Mouse (Mus musculus): ENCODE measurements around the gene Pdcd11. TPM values are rescaled to one million over a fixed set of nuclear protein-coding genes. Genes with fewer than 3 reads are reported as not detected.
A peak's percentile ranks its signal among the peaks of the same experiment; 100 is the strongest.

Gene Pdcd11
- polyA plus RNA-seq, 1 experiment from 2014 or later = 9.7 TPM

- peak; percentile 89 for DNase-seq (ENCODE audit: low spot score, missing footprints)
- no peaks in the 10 kb centered on the region for H3K4me1 ChIP-seq (ENCODE audit: control insufficient read depth, insufficient read depth, low read length)
- peak overlapping the region; percentile 25 for H3K4me3 ChIP-seq (ENCODE audit: low read depth, low read length)
- H3K9ac ChIP-seq (ENCODE audit: low read length) = peak overlapping the region; percentile 47
- H3K27ac ChIP-seq (ENCODE audit: low read depth, low read length) = no peak overlapping the region
- no peak for ATAC-seq (ENCODE audit: low FRiP score)
- peaks cover 6% of the 10 kb centered on the region; the same call in 1 of the 2 replicates for H3K27me3 ChIP-seq (ENCODE audit: control insufficient read depth, insufficient read depth, low read length)
- H3K36me3 ChIP-seq (ENCODE audit: control insufficient read depth, insufficient read depth, low read length) = no peaks in the 10 kb centered on the region
- H3K9me3 ChIP-seq (ENCODE audit: control insufficient read depth, low read length) = no peaks in the 10 kb centered on the region
- WGBS = 21% methylated on average over 32 of the region's 32 CpGs
- H3K4me2 ChIP-seq = peak overlapping the region; percentile 49
Observed at GRCm38 (mm10) chr19:47151332-47152061, 60.9 kb downstream of the Pdcd11 start.

DNA sequence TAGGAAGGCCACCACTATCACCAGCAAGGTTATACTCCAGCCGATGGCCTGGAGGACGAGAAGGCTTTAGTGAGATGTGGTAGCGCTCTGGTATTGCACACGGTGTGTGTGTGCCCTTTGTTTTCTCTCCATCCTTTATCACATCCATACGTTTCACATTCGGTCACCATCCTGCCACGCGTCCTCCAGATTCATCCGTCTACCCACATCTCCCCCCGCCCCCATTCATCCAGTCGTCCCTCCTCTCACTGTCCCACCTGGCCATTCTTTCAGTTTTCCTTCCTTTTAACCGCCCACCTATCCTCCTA is 61.4 kb downstream of the Pdcd11 start:
- no peaks in the 10 kb centered on the region for H3K36me3 ChIP-seq (ENCODE audit: control insufficient read depth, insufficient read depth, low read length)
- peak overlapping the region; percentile 49 for H3K4me2 ChIP-seq
- no peak for ATAC-seq (ENCODE audit: low FRiP score)
- peak overlapping the region; percentile 47; the same call in 1 of the 2 replicates for H3K9ac ChIP-seq (ENCODE audit: low read length)
- H3K4me1 ChIP-seq (ENCODE audit: control insufficient read depth, insufficient read depth, low read length) = no peaks in the 10 kb centered on the region
- H3K9me3 ChIP-seq (ENCODE audit: control insufficient read depth, low read length) = no peaks in the 10 kb centered on the region
- no peak for DNase-seq (ENCODE audit: low spot score, missing footprints)
- H3K4me3 ChIP-seq (ENCODE audit: low read depth, low read length) = no peak overlapping the region; the same call in 1 of the 2 replicates
- H3K27me3 ChIP-seq (ENCODE audit: control insufficient read depth, insufficient read depth, low read length) = peaks cover 6% of the 10 kb centered on the region; the same call in 1 of the 2 replicates
- no peak overlapping the region for H3K27ac ChIP-seq (ENCODE audit: low read depth, low read length)
- 70% methylated on average over 12 of the region's 12 CpGs for WGBS

DNA sequence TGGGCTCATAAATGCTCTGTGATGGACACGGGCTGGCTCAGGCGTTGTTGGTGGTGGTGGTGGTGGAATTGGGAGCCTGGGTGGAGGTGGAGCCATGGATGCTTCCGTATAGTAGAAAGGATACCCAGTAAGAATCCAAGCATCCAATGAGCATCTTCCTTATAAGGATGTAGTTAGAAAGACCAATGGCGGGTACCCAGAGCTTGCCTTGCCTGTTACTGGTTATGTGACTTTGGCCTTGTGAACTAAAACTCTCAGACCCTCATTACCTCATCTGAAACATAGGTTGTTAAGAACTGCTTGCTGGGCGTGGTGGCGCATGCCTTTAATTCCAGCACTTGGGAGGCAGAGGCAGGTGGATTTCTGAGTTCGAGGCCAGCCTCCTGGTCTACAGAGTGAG is 63.2 kb downstream of the Pdcd11 start:
- ATAC-seq (ENCODE audit: low FRiP score) = no peak
- H3K27me3 ChIP-seq (ENCODE audit: control insufficient read depth, insufficient read depth, low read length) = peaks cover 6% of the 10 kb centered on the region; the same call in 1 of the 2 replicates
- no peak overlapping the region for H3K4me2 ChIP-seq
- H3K4me3 ChIP-seq (ENCODE audit: low read depth, low read length) = no peak overlapping the region
- no peak overlapping the region for H3K27ac ChIP-seq (ENCODE audit: low read depth, low read length)
- DNase-seq (ENCODE audit: low spot score, missing footprints) = no peak
- no peaks in the 10 kb centered on the region for H3K9me3 ChIP-seq (ENCODE audit: control insufficient read depth, low read length)
- 87% methylated on average over 7 of the region's 7 CpGs for WGBS
- no peaks in the 10 kb centered on the region for H3K36me3 ChIP-seq (ENCODE audit: control insufficient read depth, insufficient read depth, low read length)
- no peaks in the 10 kb centered on the region for H3K4me1 ChIP-seq (ENCODE audit: control insufficient read depth, insufficient read depth, low read length)
- no peak overlapping the region for H3K9ac ChIP-seq (ENCODE audit: low read length)

DNA sequence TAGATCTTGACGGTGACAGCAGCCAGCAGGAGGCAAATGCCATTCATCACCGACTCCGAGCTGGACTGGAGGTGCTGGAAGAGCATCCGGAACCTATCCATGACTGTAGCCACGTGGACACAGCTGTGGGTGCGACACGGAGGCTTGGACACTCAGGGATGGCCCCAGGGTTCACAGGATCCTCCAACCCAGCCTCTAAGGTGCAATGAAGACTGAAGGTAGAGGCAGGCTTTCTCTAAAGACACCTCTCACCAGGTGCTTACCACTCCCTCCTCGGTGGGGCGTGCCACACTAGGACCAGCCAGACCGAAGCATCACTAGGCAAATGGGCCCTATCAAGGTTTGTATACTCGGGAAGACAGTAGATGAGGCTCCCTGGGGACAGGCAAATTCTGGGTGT is 67.1 kb downstream of the Pdcd11 start, which contains the start of gene Calhm3:
Calhm3 (minus strand) TSS at position 101 of the 400 bp plus-strand sequence.
- no peak within 1 kb of the TSS for H3K27ac ChIP-seq (ENCODE audit: low read depth, low read length)
- no peaks in the 10 kb centered on the region for H3K9me3 ChIP-seq (ENCODE audit: control insufficient read depth, low read length)
- no peak for ATAC-seq (ENCODE audit: low FRiP score)
- 86% methylated on average over 11 of the region's 11 CpGs for WGBS
- DNase-seq (ENCODE audit: low spot score, missing footprints) = no peak
- no peaks in the 10 kb centered on the region for H3K4me1 ChIP-seq (ENCODE audit: control insufficient read depth, insufficient read depth, low read length)
- no peaks in the 10 kb centered on the region for H3K36me3 ChIP-seq (ENCODE audit: control insufficient read depth, insufficient read depth, low read length)
- H3K9ac ChIP-seq (ENCODE audit: low read length) = no peak within 1 kb of the TSS
- H3K4me3 ChIP-seq (ENCODE audit: low read depth, low read length) = no peak within 1 kb of the TSS
- no peaks in the 10 kb centered on the region for H3K27me3 ChIP-seq (ENCODE audit: control insufficient read depth, insufficient read depth, low read length)
- no peak within 1 kb of the TSS for H3K4me2 ChIP-seq

GRCm38 (mm10) chr19:47161669-47162068 is 71.1 kb downstream of the Pdcd11 start:
- 64% methylated on average over 4 of the region's 4 CpGs for WGBS
- ATAC-seq (ENCODE audit: low FRiP score) = no peak

GRCm38 (mm10) chr19:47163176-47163744 is 72.7 kb downstream of the Pdcd11 start:
- Histone ChIP-seq H3K36me3 (ENCODE audit: control insufficient read depth, insufficient read depth, low read length) (no peaks in the 10 kb centered on the region), H3K9ac (ENCODE audit: low read length) (no peak overlapping the region), H3K27me3 (ENCODE audit: control insufficient read depth, insufficient read depth, low read length) (no peaks in the 10 kb centered on the region), H3K27ac (ENCODE audit: low read depth, low read length) (no peak overlapping the region), H3K4me3 (ENCODE audit: low read depth, low read length) (no peak overlapping the region), H3K9me3 (ENCODE audit: control insufficient read depth, low read length) (no peaks in the 10 kb centered on the region), H3K4me1 (ENCODE audit: control insufficient read depth, insufficient read depth, low read length) (peaks cover 5% of the 10 kb centered on the region), H3K4me2 (no peak overlapping the region)
- WGBS = 93% methylated on average over 6 of the region's 6 CpGs
- no peak for DNase-seq (ENCODE audit: low spot score, missing footprints)
- no peak for ATAC-seq (ENCODE audit: low FRiP score)

More at GRCm38 (mm10) chr19:47161669-47162068, 71.1 kb downstream of the Pdcd11 start:
- Histone ChIP-seq H3K9me3 (ENCODE audit: control insufficient read depth, low read length) (no peaks in the 10 kb centered on the region), H3K4me2 (no peak overlapping the region), H3K27me3 (ENCODE audit: control insufficient read depth, insufficient read depth, low read length) (no peaks in the 10 kb centered on the region), H3K27ac (ENCODE audit: low read depth, low read length) (no peak overlapping the region), H3K36me3 (ENCODE audit: control insufficient read depth, insufficient read depth, low read length) (no peaks in the 10 kb centered on the region), H3K4me3 (ENCODE audit: low read depth, low read length) (no peak overlapping the region), H3K4me1 (ENCODE audit: control insufficient read depth, insufficient read depth, low read length) (peaks cover under 1% of the 10 kb centered on the region; the same call in 1 of the 2 replicates), H3K9ac (ENCODE audit: low read length) (no peak overlapping the region)
- no peak for DNase-seq (ENCODE audit: low spot score, missing footprints)

DNA sequence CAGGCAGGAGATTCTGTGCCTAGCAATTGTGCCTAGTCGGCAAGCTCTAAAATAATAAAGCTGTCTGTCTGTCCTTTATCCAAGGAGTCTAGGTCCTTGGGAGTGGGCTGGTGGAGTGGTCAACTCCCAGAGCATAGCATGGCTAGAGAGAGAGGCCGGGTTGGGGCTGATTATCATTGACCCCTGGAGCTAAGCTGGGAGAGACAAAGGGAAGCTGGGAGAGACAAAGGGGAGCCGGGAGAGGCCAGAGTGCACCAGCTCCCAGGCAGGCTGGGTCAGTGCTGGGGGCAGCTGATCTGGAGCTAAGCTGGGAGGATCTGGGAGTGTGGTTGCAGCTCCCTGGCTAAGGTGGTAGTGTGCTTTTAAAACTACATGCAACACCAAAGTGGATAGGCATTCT is 76.2 kb downstream of the Pdcd11 start:
- H3K9me3 ChIP-seq (ENCODE audit: control insufficient read depth, low read length) = no peaks in the 10 kb centered on the region
- H3K9ac ChIP-seq (ENCODE audit: low read length) = no peak overlapping the region
- peak; percentile 82 for DNase-seq (ENCODE audit: low spot score, missing footprints)
- no peaks in the 10 kb centered on the region for H3K36me3 ChIP-seq (ENCODE audit: control insufficient read depth, insufficient read depth, low read length)
- H3K4me1 ChIP-seq (ENCODE audit: control insufficient read depth, insufficient read depth, low read length) = peaks cover 5% of the 10 kb centered on the region
- H3K27ac ChIP-seq (ENCODE audit: low read depth, low read length) = no peak overlapping the region
- WGBS = 8% methylated on average over 3 of the region's 3 CpGs
- H3K27me3 ChIP-seq (ENCODE audit: control insufficient read depth, insufficient read depth, low read length) = no peaks in the 10 kb centered on the region
- H3K4me3 ChIP-seq (ENCODE audit: low read depth, low read length) = no peak overlapping the region
- H3K4me2 ChIP-seq = no peak overlapping the region
- no peak for ATAC-seq (ENCODE audit: low FRiP score)

GRCm38 (mm10) chr19:47167617-47168214 is 77.1 kb downstream of the Pdcd11 start:
- WGBS = 42% methylated on average over 7 of the region's 7 CpGs
- Histone ChIP-seq H3K4me2 (no peak overlapping the region), H3K9me3 (ENCODE audit: control insufficient read depth, low read length) (no peaks in the 10 kb centered on the region)

DNA sequence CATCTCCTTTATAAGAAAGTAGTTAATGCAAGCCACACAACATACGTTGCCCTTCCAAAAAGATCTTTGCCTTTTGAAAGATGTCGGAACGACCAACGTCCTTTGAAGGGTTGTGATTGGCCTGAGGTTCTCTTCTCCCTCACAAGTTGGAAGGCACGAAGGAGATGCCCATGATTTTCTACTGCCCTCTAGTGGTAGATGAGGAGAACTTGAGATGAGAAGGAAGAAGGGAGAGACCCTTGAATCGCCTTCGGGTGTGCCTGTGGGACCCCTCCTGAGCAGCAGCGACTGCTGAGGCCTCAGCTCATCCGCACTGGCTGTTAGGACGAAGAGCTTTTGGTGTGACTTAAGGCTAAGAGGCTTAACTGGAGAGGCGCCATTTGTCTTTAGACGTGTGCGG is 77.7 kb downstream of the Pdcd11 start:
- DNase-seq (ENCODE audit: low spot score, missing footprints) (peak; percentile 95), ATAC-seq (ENCODE audit: low FRiP score) (peak; percentile 35; the same call in 1 of the 2 replicates)
- no peaks in the 10 kb centered on the region for H3K36me3 ChIP-seq (ENCODE audit: control insufficient read depth, insufficient read depth, low read length)
- H3K4me3 ChIP-seq (ENCODE audit: low read depth, low read length) = no peak overlapping the region
- H3K9ac ChIP-seq (ENCODE audit: low read length) = no peak overlapping the region
- no peaks in the 10 kb centered on the region for H3K27me3 ChIP-seq (ENCODE audit: control insufficient read depth, insufficient read depth, low read length)
- no peaks in the 10 kb centered on the region for H3K9me3 ChIP-seq (ENCODE audit: control insufficient read depth, low read length)
- WGBS = 7% methylated on average over 13 of the region's 13 CpGs
- peak overlapping the region; percentile 20; the same call in 1 of the 2 replicates for H3K4me2 ChIP-seq
- no peak overlapping the region for H3K27ac ChIP-seq (ENCODE audit: low read depth, low read length)
- H3K4me1 ChIP-seq (ENCODE audit: control insufficient read depth, insufficient read depth, low read length) = peaks cover 5% of the 10 kb centered on the region

More at GRCm38 (mm10) chr19:47167617-47168214, 77.1 kb downstream of the Pdcd11 start:
- H3K4me3 ChIP-seq (ENCODE audit: low read depth, low read length) = no peak overlapping the region
- no peaks in the 10 kb centered on the region for H3K36me3 ChIP-seq (ENCODE audit: control insufficient read depth, insufficient read depth, low read length)
- H3K4me1 ChIP-seq (ENCODE audit: control insufficient read depth, insufficient read depth, low read length) = peaks cover 5% of the 10 kb centered on the region
- H3K27ac ChIP-seq (ENCODE audit: low read depth, low read length) = no peak overlapping the region
- no peak overlapping the region for H3K9ac ChIP-seq (ENCODE audit: low read length)
- DNase-seq (ENCODE audit: low spot score, missing footprints) = peak; percentile 82
- no peak for ATAC-seq (ENCODE audit: low FRiP score)
- no peaks in the 10 kb centered on the region for H3K27me3 ChIP-seq (ENCODE audit: control insufficient read depth, insufficient read depth, low read length)
